Mouse (Mus musculus) heart, embryonic 14.5 days (tissue): ENCODE measurements around the gene Tmem110. TPM values are rescaled to one million over a fixed set of nuclear protein-coding genes. Genes with fewer than 3 reads are reported as not detected.

Experiments used
- ATAC-seq: fragments of 200-750 bp; cut with Nextera tagmentation; 2 replicates; pipeline ENCODE4 v1.8.0; 2017; ENCODE audit warnings: low read depth, moderate TSS enrichment; ENCODE audit not compliant: insufficient number of reproducible peaks, insufficient read depth, low FRiP score
- H3K27ac ChIP-seq, 2 experiments: fragments of 200-500 bp in 1 of 2; fragments of 300-500 bp in 1 of 2; sonication (generic) in 1 of 2; replicated peaks in 1 of 2; 2 replicates each; pipeline ENCODE4 v1.5.1; 2012 to 2014; ENCODE audit warnings: low read depth in 2 of 2, low read length in 2 of 2, control low read depth in 1 of 2, mild to moderate bottlenecking in 1 of 2, mixed read lengths in 1 of 2; ENCODE audit not compliant: control insufficient read depth in 1 of 2, insufficient read depth in 1 of 2
- H3K27me3 ChIP-seq: fragments of 300-500 bp; sonication (generic); 2 replicates; pipeline ENCODE4 v1.6.1; 2014; ENCODE audit warnings: mild to moderate bottlenecking, low read length, control low read depth; ENCODE audit not compliant: control insufficient read depth, insufficient read depth
- H3K36me3 ChIP-seq: fragments of 300-500 bp; sonication (generic); 2 replicates; pipeline ENCODE4 v1.6.1; 2014; ENCODE audit warnings: mild to moderate bottlenecking, control low read depth, low read length, mixed read lengths; ENCODE audit not compliant: control insufficient read depth, insufficient read depth
- H3K4me1 ChIP-seq, 2 experiments: fragments of 200-500 bp in 1 of 2; fragments of 300-500 bp in 1 of 2; sonication (generic) in 1 of 2; 2 replicates each; pipeline ENCODE4 v1.6.1; 2012 to 2014; ENCODE audit warnings: low read length in 2 of 2, control low read depth in 1 of 2, mixed read lengths in 1 of 2; ENCODE audit not compliant: control insufficient read depth in 2 of 2, insufficient read depth in 2 of 2
- H3K4me2 ChIP-seq: fragments of 300-500 bp; sonication (generic); 2 replicates; pipeline ENCODE4 v1.6.1; 2014; ENCODE audit warnings: mild to moderate bottlenecking, low read length
- H3K4me3 ChIP-seq, 2 experiments: fragments of 200-500 bp in 1 of 2; fragments of 300-500 bp in 1 of 2; sonication (generic) in 1 of 2; 2 replicates each; pipeline ENCODE4 v1.5.1; 2012 to 2014; ENCODE audit warnings: low read length in 2 of 2, mild to moderate bottlenecking in 2 of 2, control low read depth in 1 of 2, low read depth in 1 of 2, moderate library complexity in 1 of 2; ENCODE audit not compliant: control insufficient read depth in 1 of 2, insufficient read depth in 1 of 2
- H3K9ac ChIP-seq: fragments of 300-500 bp; sonication (generic); 2 replicates; pipeline ENCODE4 v1.6.1; 2014; ENCODE audit warnings: mild to moderate bottlenecking, low read length
- H3K9me3 ChIP-seq: fragments of 300-500 bp; sonication (generic); 2 replicates; pipeline ENCODE4 v1.6.1; 2016; ENCODE audit warnings: low read length, control low read depth; ENCODE audit not compliant: control insufficient read depth
- WGBS: fragments of 180-500 bp; shearing (Covaris S2); extraction: QIAGEN DNeasy Blood & Tissue Kit; methylation state at CpG from one replicate; pipeline ENCODE4 v1.1.7; 2014; 5-methylcytosine and 5-hydroxymethylcytosine counted together
- polyA plus RNA-seq: library from polyadenylated mRNA; unstranded; fragments of >200 nt; fragmentation: Nextera tagmentation; extraction: Ambion mirVana; gene quantifications from 2 replicates; pipeline ENCODE4 v1.2.1, GENCODE M21; 2014

The Tmem110 gene
- polyA plus RNA-seq, 1 experiment from 2014 or later, result 16.3 TPM

GRCm38 (mm10) chr14:30923375-30924105, 98.2 kb downstream of the Tmem110 start, which contains the start of gene Itih3:
TSS of gene Itih3 (minus strand) at chr14:30923760.
- 39% methylated on average over 6 of the region's 6 CpGs for WGBS
- Histone ChIP-seq H3K4me3 (no peak within 1 kb of the TSS), H3K4me2 (no peak within 1 kb of the TSS), H3K27me3 (no peaks in the 10 kb centered on the region), H3K27ac (no peak within 1 kb of the TSS), H3K4me1 (no peaks in the 10 kb centered on the region; a peak in 1 of 4 replicates), H3K9me3 (no peaks in the 10 kb centered on the region), H3K36me3 (no peaks in the 10 kb centered on the region), H3K9ac (no peak within 1 kb of the TSS)
- 0 out of 2 replicates have a peak, but pooled peaks have one; percentile 20 for ATAC-seq

GRCm38 (mm10) chr14:30925492-30925891, 100.1 kb downstream of the Tmem110 start:
- no peaks in the 10 kb centered on the region for H3K27me3 ChIP-seq
- 87% methylated on average over 3 of the region's 3 CpGs for WGBS

More at GRCm38 (mm10) chr14:30925492-30925891, 100.1 kb downstream of the Tmem110 start:
- Histone ChIP-seq H3K36me3 (no peaks in the 10 kb centered on the region), H3K4me3 (no peak overlapping the region), H3K27ac (no peak overlapping the region), H3K4me1 (no peaks in the 10 kb centered on the region; a peak in 1 of 4 replicates), H3K4me2 (no peak overlapping the region), H3K9ac (no peak overlapping the region), H3K9me3 (no peaks in the 10 kb centered on the region)
- no peak for ATAC-seq

Other genes starting within 250 kb of the Tmem110 start
- 38.4 and 38.6 TPM in 2 replicates for gene Prkcd, start 199.4 kb upstream of the Tmem110 start, polyA plus RNA-seq
- gene Rft1, start 171.2 kb upstream of the Tmem110 start, polyA plus RNA-seq, result 10.6 and 11.8 TPM in 2 replicates
- gene Sfmbt1, start 110.7 kb upstream of the Tmem110 start, polyA plus RNA-seq, result 11.1 TPM in 2 replicates
- 3.3 and 4.3 TPM in 2 replicates for gene Mustn1, start 53.6 kb downstream of the Tmem110 start, polyA plus RNA-seq
- gene Itih4, start 60.9 kb downstream of the Tmem110 start, polyA plus RNA-seq, result 0.27 and 0.53 TPM in 2 replicates
- gene Itih3, start 98.2 kb downstream of the Tmem110 start, polyA plus RNA-seq, result 1.5 and 2.2 TPM in 2 replicates
- gene Itih1, start 117.7 kb downstream of the Tmem110 start, polyA plus RNA-seq, result not detected in 2 replicates
- gene Nek4, start 125.8 kb downstream of the Tmem110 start, polyA plus RNA-seq, result 5.4 and 5.5 TPM in 2 replicates
- 48.1 and 60.3 TPM in 2 replicates for gene Glt8d1, start 175.8 kb downstream of the Tmem110 start, polyA plus RNA-seq
- gene Spcs1, start 176.1 kb downstream of the Tmem110 start, polyA plus RNA-seq, result 382 and 395 TPM in 2 replicates
- 75.1 and 89.0 TPM in 2 replicates for gene Pbrm1, start 193.5 kb downstream of the Tmem110 start, polyA plus RNA-seq
- 49.3 and 51.4 TPM in 2 replicates for gene Gnl3, start 193.6 kb downstream of the Tmem110 start, polyA plus RNA-seq